Mouse (Mus musculus) forebrain, embryonic 13.5 days (tissue): ENCODE measurements at regions not wholly inside any gene's neighbourhood (a gene's known extent, or its start where the extent isn't known, plus 50 kb on each side); places are given as distances from the start of the nearest gene placed in this dataset.

Experiments
- ATAC-seq: fragments of 200-750 bp; cut with Nextera tagmentation; 2 replicates; pipeline ENCODE4 v1.8.0; 2017
- H3K27ac ChIP-seq: fragments of 300-500 bp; sonication (generic); 2 replicates; pipeline ENCODE4 v1.5.1; 2015; ENCODE audit warnings: inconsistent platforms, mild to moderate bottlenecking, moderate library complexity
- H3K27me3 ChIP-seq: fragments of 300-500 bp; sonication (generic); 2 replicates; pipeline ENCODE4 v1.6.1; 2015; ENCODE audit warnings: mild to moderate bottlenecking, inconsistent platforms
- H3K36me3 ChIP-seq: fragments of 300-500 bp; sonication (generic); 2 replicates; pipeline ENCODE4 v1.6.1; 2015; ENCODE audit warnings: mild to moderate bottlenecking, inconsistent platforms; ENCODE audit not compliant: poor library complexity, severe bottlenecking
- H3K4me1 ChIP-seq: fragments of 300-500 bp; sonication (generic); 2 replicates; pipeline ENCODE4 v1.6.1; 2015; ENCODE audit warnings: inconsistent platforms
- H3K4me2 ChIP-seq: fragments of 300-500 bp; sonication (generic); 2 replicates; pipeline ENCODE4 v1.6.1; 2015; ENCODE audit warnings: inconsistent platforms, mild to moderate bottlenecking, moderate library complexity
- H3K4me3 ChIP-seq: fragments of 300-500 bp; sonication (generic); 2 replicates; pipeline ENCODE4 v1.5.1; 2015; ENCODE audit warnings: mild to moderate bottlenecking, inconsistent platforms
- H3K9ac ChIP-seq: fragments of 300-500 bp; sonication (generic); 2 replicates; pipeline ENCODE4 v1.6.1; 2015; ENCODE audit warnings: mild to moderate bottlenecking, inconsistent platforms
- H3K9me3 ChIP-seq: fragments of 300-500 bp; sonication (generic); replicated peaks from 2 replicates; pipeline ENCODE4 v1.6.1; 2016; ENCODE audit warnings: inconsistent platforms
- WGBS: fragments of 180-500 bp; shearing (Covaris S2); methylation state at CpG from one replicate; pipeline ENCODE4 v1.1.7; 2015; 5-methylcytosine and 5-hydroxymethylcytosine counted together

DNA sequence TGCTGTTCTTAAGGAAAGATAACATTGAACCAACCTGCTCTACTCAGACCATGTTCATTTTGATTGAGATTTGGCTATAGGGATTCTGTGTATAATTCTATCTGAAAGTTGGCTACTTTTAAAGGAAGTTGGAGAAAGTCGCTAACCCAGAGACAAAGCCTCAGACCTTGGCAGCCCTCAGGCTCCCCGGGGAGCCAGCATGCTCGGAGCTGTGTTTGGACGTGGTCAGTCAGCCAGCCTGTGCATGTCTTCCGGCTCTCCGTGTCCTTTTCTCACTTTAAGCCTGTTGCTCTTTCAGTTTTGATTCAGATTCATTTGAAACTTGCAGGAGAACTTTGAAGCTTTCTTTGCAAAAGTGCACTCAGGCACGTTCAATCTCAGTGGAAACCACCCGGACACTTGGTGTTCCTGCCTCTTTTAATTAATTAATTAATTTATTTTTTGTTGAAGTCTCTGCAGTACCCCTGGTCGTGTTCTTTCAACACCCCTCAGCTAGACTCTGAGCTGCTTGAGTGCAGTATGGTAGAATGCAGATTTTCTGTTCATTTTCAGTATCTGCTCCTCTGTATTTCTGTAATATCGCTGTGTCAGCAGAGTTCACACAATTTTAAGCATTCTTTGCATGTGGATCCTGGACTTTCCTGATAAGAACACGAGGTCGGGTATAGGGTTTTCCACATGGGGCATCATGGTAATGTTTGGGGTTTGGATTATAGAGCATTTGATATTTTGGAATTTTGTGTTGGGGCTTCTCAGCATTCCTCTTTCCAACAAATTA lies 100.9 kb upstream of the Tmem45b start:
- H3K9me3 ChIP-seq, result no peaks in the 10 kb centered on the region
- WGBS, result 41% methylated on average over 12 of the region's 12 CpGs
- H3K27me3 ChIP-seq, result no peaks in the 10 kb centered on the region

DNA sequence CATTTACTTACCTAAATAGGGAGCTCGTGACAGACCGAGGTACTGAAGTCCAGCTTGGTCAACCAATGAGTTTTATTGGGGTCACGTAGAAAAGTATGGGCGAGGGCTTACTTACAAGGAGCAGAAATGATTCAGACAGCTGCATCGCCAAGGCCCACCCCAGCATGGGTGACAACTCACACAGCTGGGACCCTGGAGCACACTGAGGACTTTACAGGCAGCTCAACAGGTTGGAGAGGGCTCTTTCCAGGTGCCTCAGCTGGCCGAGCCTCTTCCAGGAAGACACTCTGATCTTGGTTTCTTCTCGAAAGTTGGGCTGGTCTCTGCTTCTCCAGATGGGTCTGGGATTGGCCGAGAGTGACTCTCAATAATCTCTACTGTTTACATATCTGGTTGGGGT lies 99.3 kb upstream of the Tmem45b start:
- Histone ChIP-seq H3K9ac (no peak overlapping the region), H3K27me3 (no peaks in the 10 kb centered on the region), H3K4me3 (no peak overlapping the region), H3K36me3 (no peaks in the 10 kb centered on the region), H3K4me1 (peaks cover 16% of the 10 kb centered on the region), H3K9me3 (no peaks in the 10 kb centered on the region), H3K4me2 (no peak overlapping the region), H3K27ac (no peak overlapping the region)
- 93% methylated on average over 8 of the region's 8 CpGs for WGBS
- no peak for ATAC-seq

More for the DNA sequence above, 100.9 kb upstream of the Tmem45b start:
- Histone ChIP-seq H3K36me3 (no peaks in the 10 kb centered on the region), H3K27ac (no peak overlapping the region), H3K4me3 (no peak overlapping the region), H3K4me1 (peaks cover 11% of the 10 kb centered on the region), H3K4me2 (no peak overlapping the region), H3K9ac (no peak overlapping the region)
- ATAC-seq, result no peak

DNA sequence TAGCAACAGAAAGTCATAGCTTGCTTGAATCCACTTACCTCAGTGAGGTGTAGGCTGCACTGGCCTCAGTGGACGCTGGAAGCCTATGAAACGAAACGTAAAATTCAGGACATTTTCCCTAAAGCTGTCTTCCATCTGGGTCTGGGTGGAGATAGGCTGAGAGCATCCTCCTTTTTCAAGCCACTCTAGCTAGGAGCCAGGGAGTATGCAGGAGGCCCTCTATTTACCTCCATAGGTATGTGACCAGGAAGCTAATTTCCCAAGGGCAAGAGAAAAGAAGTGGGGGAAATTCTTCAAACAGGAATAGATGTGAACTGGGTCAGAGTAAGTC lies 95.9 kb upstream of the Tmem45b start:
- H3K4me2 ChIP-seq, result peak overlapping the region; percentile 59; the same call in 1 of the 2 replicates
- H3K9ac ChIP-seq, result 0 out of 2 replicates have a peak overlapping the region, but pooled peaks have one; percentile 58
- 87% methylated on average over 3 of the region's 3 CpGs for WGBS

DNA sequence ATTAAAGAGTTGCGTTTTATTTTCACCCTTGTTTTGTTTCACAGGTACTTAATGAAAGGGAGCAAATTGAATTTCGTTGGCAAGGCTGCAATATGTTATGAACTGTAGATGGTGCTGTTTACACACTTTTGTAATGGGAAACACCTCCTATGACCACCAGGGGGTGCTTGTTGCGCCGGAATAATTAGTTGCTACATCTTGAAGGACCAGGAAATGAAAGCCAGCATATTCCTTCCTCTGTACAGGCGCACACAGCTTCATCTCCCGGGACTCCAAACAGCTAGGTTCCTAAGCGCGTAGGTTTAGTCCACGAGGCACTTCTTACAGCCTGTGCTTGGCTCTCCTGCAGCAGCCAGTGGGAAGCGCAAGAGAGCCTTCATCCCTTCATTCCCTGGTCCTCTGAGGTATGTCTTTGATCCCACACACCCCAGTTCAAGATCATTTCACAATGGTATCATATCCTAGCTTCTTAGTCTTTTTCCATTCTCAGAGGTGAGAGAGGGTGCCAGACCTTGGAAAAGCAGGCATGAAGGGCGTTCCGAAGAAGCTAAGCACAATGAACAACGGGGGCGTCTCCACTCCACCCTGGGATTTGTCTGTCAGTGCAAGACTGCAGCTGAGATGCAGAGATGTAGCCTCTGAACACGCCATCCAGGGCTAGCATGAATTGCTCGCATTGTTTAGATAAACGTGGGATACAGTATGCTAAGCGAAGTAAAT lies 95.4 kb upstream of the Tmem45b start:
- Histone ChIP-seq H3K27ac (no peak overlapping the region), H3K4me2 (peak overlapping the region; percentile 59), H3K4me1 (0 out of 2 replicates have a peak, but pooled peaks cover 5% of the 10 kb centered on the region), H3K27me3 (no peaks in the 10 kb centered on the region), H3K4me3 (peak overlapping the region; percentile 28), H3K36me3 (no peaks in the 10 kb centered on the region), H3K9ac (peak overlapping the region; percentile 58), H3K9me3 (no peaks in the 10 kb centered on the region)
- peak; percentile 90 for ATAC-seq
- WGBS, result 32% methylated on average over 18 of the region's 18 CpGs

More for the DNA sequence above, 95.9 kb upstream of the Tmem45b start:
- 0 out of 2 replicates have a peak, but pooled peaks cover 5% of the 10 kb centered on the region for H3K4me1 ChIP-seq
- no peak overlapping the region for H3K4me3 ChIP-seq
- no peak; the same call in 1 of the 2 replicates for ATAC-seq
- H3K9me3 ChIP-seq, result no peaks in the 10 kb centered on the region
- no peaks in the 10 kb centered on the region for H3K36me3 ChIP-seq
- no peak overlapping the region for H3K27ac ChIP-seq
- H3K27me3 ChIP-seq, result no peaks in the 10 kb centered on the region

DNA sequence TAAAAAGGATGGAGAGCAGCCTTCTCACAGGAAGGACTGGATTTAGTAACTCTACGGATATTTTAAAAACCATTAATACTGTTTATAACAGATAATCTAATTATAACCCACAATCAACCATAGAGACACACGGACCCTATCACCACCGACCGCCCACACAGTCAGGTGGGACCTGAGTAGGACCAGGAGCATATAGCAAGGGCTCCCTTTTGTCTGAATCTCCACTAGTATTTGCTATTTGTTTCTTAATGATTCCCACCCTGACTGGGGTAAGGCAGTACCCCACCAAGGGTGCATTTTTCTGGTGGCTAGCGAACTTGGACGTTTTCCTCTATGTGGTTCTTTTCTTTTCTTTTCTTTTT lies 79.4 kb upstream of the Tmem45b start:
- Histone ChIP-seq H3K4me2 (no peak overlapping the region), H3K4me3 (no peak overlapping the region), H3K27me3 (peaks cover 3% of the 10 kb centered on the region; the same call in 1 of the 2 replicates), H3K36me3 (no peaks in the 10 kb centered on the region), H3K9ac (no peak overlapping the region), H3K9me3 (no peaks in the 10 kb centered on the region), H3K4me1 (no peaks in the 10 kb centered on the region), H3K27ac (no peak overlapping the region)
- 73% methylated on average over 6 of the region's 6 CpGs for WGBS
- ATAC-seq, result peak; percentile 36; the same call in 1 of the 2 replicates

DNA sequence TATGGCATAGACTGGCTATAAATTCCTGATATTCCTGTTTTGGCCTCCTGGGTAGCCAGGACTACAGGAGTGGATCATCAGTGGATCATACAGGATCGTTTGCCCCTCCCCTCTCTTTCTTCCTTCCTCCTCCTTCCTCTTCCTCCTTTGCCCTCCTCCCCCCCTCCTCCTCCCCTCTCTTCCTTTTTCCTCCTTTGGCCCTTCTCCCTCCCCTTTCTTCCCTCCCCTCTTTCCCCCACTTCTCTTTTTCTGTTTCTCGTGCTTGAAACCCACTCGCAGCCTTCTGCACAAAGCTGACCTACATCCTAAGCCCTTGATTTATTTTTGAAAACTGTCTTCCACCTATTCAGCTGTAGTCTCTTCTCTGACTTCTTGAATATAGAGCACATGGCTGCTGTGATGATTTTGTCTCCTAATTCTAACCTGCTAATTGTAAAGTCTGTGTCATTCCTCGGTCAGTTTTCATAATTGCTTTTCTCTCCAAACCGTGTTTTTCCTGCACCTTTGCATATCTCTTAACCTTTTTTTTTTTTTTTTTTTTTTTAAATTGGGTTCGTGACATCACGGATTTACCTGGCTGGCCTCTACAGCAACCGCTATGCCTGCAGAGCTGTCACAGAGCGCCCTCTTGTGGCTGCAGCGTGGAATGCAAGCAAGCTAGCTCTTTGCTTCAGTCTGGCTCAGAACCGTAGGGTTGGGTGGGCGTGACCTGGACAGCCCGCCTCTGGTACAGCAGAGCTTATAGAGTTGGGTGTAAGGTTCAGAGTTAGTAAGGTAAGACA lies 78.8 kb upstream of the Tmem45b start:
- WGBS, result 11% methylated on average over 13 of the region's 13 CpGs
- Histone ChIP-seq H3K4me3 (no peak overlapping the region), H3K9me3 (no peaks in the 10 kb centered on the region), H3K4me2 (no peak overlapping the region), H3K27ac (no peak overlapping the region), H3K27me3 (peaks cover 3% of the 10 kb centered on the region; the same call in 1 of the 2 replicates), H3K4me1 (no peaks in the 10 kb centered on the region), H3K36me3 (no peaks in the 10 kb centered on the region), H3K9ac (no peak overlapping the region)
- peak; percentile 85 for ATAC-seq

DNA sequence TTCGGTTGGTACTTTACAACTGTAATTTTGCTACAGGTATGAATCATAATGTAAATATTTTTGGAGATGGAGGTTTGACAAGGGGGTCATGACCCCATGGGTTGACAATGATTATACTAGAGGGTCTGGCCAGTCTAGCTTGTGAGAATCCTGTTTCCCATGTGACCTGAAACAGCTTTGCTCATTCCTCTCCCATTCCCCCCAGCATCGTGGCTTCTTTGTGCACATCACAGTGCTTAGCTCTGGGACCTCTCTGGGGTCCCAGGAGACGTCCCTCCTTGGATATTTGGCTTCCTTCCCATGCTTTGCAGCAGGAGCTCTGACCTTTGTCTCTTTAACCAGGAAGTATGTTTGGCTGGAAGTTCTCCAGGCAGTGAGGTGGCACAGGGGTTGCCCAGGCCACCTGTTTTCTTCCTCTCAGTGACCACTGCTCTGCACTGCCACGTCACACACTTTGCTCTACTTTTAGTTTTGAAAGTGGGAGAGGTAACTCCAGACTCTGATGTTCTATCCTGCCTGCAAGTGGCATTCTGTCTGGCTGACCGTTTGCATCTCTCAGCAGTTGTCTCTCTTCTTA lies 77.4 kb upstream of the Tmem45b start:
- Histone ChIP-seq H3K4me2 (no peak overlapping the region), H3K4me1 (no peaks in the 10 kb centered on the region), H3K27me3 (peaks cover 3% of the 10 kb centered on the region; the same call in 1 of the 2 replicates), H3K9ac (no peak overlapping the region), H3K36me3 (no peaks in the 10 kb centered on the region), H3K9me3 (no peaks in the 10 kb centered on the region), H3K27ac (no peak overlapping the region), H3K4me3 (no peak overlapping the region)
- ATAC-seq, result no peak
- 68% methylated on average over 5 of the region's 5 CpGs for WGBS

DNA sequence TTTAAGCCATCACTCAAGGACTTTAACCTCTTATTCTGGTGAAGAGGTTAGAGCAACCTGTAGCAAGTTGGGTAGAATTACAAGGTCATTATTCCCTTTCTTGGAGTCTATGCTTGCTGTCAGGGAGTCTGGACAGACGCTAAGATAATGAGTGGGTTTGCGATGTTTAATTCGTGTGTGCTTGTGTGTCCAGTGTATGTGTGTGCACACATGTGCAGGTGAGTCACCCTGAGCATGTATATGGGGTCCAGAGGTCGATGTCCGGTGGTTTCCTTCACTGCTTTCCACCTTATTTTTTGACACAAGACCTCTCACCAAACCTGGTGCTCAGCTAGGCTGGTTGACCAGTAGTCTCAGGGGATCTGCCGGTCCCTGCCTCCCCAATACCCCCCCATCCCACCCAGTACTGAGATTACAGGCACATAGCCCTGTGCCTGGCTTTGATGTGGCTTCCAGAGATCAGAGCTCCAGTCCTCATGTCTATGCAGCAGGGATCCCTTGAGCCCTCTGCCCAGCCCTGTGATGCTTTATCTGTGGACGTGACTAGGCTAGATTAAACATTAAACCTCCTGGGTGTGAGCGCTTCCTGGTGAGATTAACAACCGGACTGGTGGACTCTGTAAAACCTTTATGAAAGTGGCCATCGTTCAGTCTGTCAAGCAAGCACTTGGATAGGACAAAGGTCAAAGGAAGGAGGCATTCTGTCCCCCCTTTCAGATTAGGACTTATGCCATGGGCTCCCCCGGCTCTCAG lies 74.4 kb upstream of the Tmem45b start:
- Histone ChIP-seq H3K4me1 (no peaks in the 10 kb centered on the region), H3K27ac (no peak overlapping the region), H3K9me3 (no peaks in the 10 kb centered on the region), H3K9ac (no peak overlapping the region), H3K27me3 (no peaks in the 10 kb centered on the region), H3K4me3 (no peak overlapping the region), H3K4me2 (no peak overlapping the region), H3K36me3 (no peaks in the 10 kb centered on the region)
- no peak for ATAC-seq
- WGBS, result 89% methylated on average over 11 of the region's 11 CpGs

DNA sequence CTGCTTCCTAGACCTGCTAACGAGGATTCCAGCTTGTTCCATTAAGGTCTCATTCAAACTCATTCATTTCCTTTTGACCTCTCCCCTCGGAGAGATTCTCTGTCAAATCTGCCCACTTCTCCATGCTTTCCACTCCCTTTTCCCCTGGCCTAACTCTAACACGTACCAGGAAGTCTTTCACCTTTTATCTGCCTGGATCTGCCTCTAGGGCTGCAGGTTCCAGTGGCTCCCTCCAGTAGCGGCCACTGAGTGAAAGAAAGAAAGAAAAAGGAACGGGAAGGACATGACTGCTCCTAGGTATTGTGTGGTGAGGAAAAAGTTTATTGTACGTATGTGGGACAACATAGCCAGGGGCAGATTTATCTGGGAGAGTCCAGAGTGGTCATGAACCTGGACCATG lies 64.8 kb upstream of the Tmem45b start:
- no peaks in the 10 kb centered on the region for H3K27me3 ChIP-seq
- no peak overlapping the region for H3K9ac ChIP-seq
- WGBS, result 64% methylated on average over 6 of the region's 6 CpGs
- ATAC-seq, result no peak
- H3K36me3 ChIP-seq, result no peaks in the 10 kb centered on the region
- no peaks in the 10 kb centered on the region for H3K9me3 ChIP-seq
- no peak overlapping the region for H3K4me2 ChIP-seq
- no peak overlapping the region for H3K4me3 ChIP-seq
- H3K27ac ChIP-seq, result no peak overlapping the region
- no peaks in the 10 kb centered on the region for H3K4me1 ChIP-seq

DNA sequence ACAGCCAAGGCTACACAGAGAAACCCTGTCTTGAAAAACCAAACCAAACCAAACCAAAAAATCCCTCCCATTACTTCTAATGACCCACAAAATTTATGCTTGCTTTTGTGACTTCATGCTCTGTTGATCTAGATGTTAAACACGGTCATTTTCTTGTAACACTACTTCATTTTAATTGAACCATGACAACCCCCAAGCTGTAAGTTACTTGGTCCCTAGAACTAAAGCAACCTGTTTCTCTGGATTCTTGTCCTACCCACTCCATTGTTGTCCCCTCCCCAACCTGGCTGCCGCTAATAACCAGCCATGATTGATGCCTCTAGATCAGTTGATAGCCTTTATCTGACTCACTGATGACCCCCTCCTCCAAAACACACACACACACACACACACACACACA lies 63.0 kb upstream of the Tmem45b start:
- Histone ChIP-seq H3K4me3 (no peak overlapping the region), H3K36me3 (no peaks in the 10 kb centered on the region), H3K4me1 (no peaks in the 10 kb centered on the region), H3K4me2 (no peak overlapping the region), H3K27ac (no peak overlapping the region), H3K9ac (no peak overlapping the region), H3K9me3 (no peaks in the 10 kb centered on the region), H3K27me3 (no peaks in the 10 kb centered on the region)
- 93% methylated on average over 2 of the region's 2 CpGs for WGBS
- no peak for ATAC-seq
